Mouse (Mus musculus) heart, embryonic 16.5 days (tissue): ENCODE results near the gene Mybl2. TPM values are rescaled to one million over a fixed set of nuclear protein-coding genes. Genes with fewer than 3 reads are reported as not detected.
A peak's percentile ranks its signal among the peaks of the same experiment; 100 is the strongest.

Experiments
- ATAC-seq: fragments of 200-750 bp; cut with Nextera tagmentation; replicated peaks from 2 replicates; pipeline ENCODE4 v1.8.0; 2017; ENCODE audit warnings: moderate number of reproducible peaks; ENCODE audit not compliant: insufficient read depth, low FRiP score; ENCODE audit errors: extremely low read depth
- H3K27ac ChIP-seq: fragments of 300-500 bp; sonication (generic); 2 replicates; pipeline ENCODE4 v1.5.1; 2014; ENCODE audit warnings: mild to moderate bottlenecking, low read length, control low read depth, moderate library complexity
- H3K27me3 ChIP-seq: fragments of 300-500 bp; sonication (generic); 2 replicates; pipeline ENCODE4 v1.6.1; 2014; ENCODE audit warnings: low read length, mixed read lengths; ENCODE audit not compliant: control insufficient read depth, insufficient read depth
- H3K36me3 ChIP-seq: fragments of 300-500 bp; sonication (generic); 2 replicates; pipeline ENCODE4 v1.6.1; 2014; ENCODE audit not compliant: control insufficient read depth, insufficient read depth
- H3K4me1 ChIP-seq: fragments of 300-500 bp; sonication (generic); 2 replicates; pipeline ENCODE4 v1.6.1; 2014; ENCODE audit warnings: low read length, mixed read lengths; ENCODE audit not compliant: control insufficient read depth, insufficient read depth
- H3K4me2 ChIP-seq: fragments of 300-500 bp; sonication (generic); 2 replicates; pipeline ENCODE4 v1.6.1; 2014; ENCODE audit warnings: low read depth, mild to moderate bottlenecking, control low read depth, low read length
- H3K4me3 ChIP-seq: fragments of 300-500 bp; sonication (generic); 2 replicates; pipeline ENCODE4 v1.5.1; 2014; ENCODE audit warnings: mild to moderate bottlenecking, control low read depth, low read length
- H3K9ac ChIP-seq: fragments of 300-500 bp; sonication (generic); 2 replicates; pipeline ENCODE4 v1.6.1; 2014; ENCODE audit warnings: low read length, control low read depth
- H3K9me3 ChIP-seq: fragments of 300-500 bp; sonication (generic); replicated peaks from 2 replicates; pipeline ENCODE4 v1.6.1; 2016; ENCODE audit warnings: low read length; ENCODE audit not compliant: control insufficient read depth
- WGBS: fragments of 180-500 bp; shearing (Covaris S2); extraction: QIAGEN DNeasy Blood & Tissue Kit; methylation state at CpG from one replicate; pipeline ENCODE4 v1.1.7; 2014; 5-methylcytosine and 5-hydroxymethylcytosine counted together
- polyA plus RNA-seq: library from polyadenylated mRNA; unstranded; fragments of >200 nt; fragmentation: Nextera tagmentation; extraction: Ambion mirVana; gene quantifications from 2 replicates; pipeline ENCODE4 v1.2.1, GENCODE M21; 2015

Gene Mybl2
- polyA plus RNA-seq, 1 experiment from 2014 or later = 16.3 TPM

DNA sequence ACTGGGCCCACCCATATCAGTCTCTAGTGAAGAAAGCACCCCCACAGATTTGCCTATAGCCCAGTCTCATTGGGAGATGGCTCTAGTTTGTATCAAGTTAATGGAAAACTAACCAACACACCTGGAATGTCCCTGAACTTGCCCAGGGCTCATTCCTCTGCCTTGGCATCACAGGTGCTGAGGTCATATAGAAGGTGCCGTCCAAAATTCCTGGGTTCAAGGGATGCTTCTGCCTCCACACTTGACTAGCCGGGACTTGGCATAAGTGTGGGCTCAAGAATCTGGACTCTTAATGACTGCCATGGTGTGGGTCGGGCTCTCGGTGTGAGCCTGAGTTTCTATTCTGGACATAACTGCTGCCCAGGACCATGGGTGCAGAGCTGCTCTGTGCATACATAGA is 24.6 kb downstream of the Mybl2 start:
- Histone ChIP-seq H3K36me3 (peaks cover 6% of the 10 kb centered on the region; the same call in 1 of the 2 replicates), H3K4me1 (no peaks in the 10 kb centered on the region), H3K27ac (no peak overlapping the region), H3K4me2 (no peak overlapping the region), H3K4me3 (no peak overlapping the region), H3K27me3 (no peaks in the 10 kb centered on the region), H3K9ac (no peak overlapping the region), H3K9me3 (no peaks in the 10 kb centered on the region)
- ATAC-seq = no peak
- WGBS = 87% methylated on average over 4 of the region's 4 CpGs

DNA sequence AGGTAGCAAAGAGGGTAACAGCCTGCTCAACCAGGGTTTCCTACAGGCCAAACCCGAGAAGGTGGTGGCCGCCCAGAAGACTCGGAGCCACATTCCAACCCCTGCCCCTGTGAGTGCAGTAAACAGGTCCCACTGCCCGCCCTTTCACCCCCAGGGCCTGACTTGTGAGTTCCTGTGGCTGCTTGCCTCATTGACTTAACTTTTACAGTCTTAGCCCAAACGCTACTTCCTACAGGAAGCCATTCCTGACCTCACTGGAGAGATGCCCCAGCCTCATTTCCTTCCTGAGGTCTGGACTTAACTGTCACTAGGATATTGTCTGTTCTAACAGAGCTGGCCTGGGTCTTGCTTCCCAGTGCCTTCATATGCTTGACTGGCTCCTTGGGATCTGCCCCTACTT is 28.1 kb downstream of the Mybl2 start:
- WGBS = 68% methylated on average over 4 of the region's 5 CpGs

DNA sequence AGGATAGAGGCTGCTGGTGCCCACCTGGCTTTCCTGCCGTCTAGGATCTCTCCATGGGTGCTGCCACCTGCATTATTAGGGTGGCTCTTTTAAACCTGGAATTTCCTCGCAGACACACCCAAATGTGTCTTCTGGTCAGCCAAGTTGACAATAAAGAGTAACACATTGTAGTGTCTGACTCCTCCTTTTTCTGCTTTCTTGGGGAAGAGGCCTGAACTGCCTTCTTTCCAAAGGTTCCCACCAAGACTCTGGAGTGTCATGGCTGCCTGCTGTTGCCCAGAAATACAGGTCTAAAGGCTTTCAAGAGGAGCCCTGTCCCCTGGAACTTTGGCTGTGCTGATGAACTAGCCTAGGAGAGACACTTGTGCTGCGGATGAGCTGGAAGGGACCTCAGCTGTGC is 30.0 kb downstream of the Mybl2 start:
- no peak overlapping the region for H3K9ac ChIP-seq
- no peaks in the 10 kb centered on the region for H3K4me1 ChIP-seq
- no peak overlapping the region for H3K27ac ChIP-seq
- 88% methylated on average over 3 of the region's 3 CpGs for WGBS
- H3K36me3 ChIP-seq = 0 out of 2 replicates have a peak, but pooled peaks cover 3% of the 10 kb centered on the region
- no peak overlapping the region for H3K4me2 ChIP-seq
- H3K9me3 ChIP-seq = no peaks in the 10 kb centered on the region
- ATAC-seq = no peak
- no peak overlapping the region for H3K4me3 ChIP-seq
- H3K27me3 ChIP-seq = no peaks in the 10 kb centered on the region

More for the DNA sequence above, 28.1 kb downstream of the Mybl2 start:
- H3K9ac ChIP-seq = no peak overlapping the region
- H3K27me3 ChIP-seq = no peaks in the 10 kb centered on the region
- 0 out of 2 replicates have a peak, but pooled peaks cover 3% of the 10 kb centered on the region for H3K36me3 ChIP-seq
- H3K4me2 ChIP-seq = no peak overlapping the region
- H3K9me3 ChIP-seq = no peaks in the 10 kb centered on the region
- no peaks in the 10 kb centered on the region for H3K4me1 ChIP-seq
- no peak overlapping the region for H3K27ac ChIP-seq
- H3K4me3 ChIP-seq = no peak overlapping the region
- ATAC-seq = peak; percentile 59; the same call in 1 of the 2 replicates

DNA sequence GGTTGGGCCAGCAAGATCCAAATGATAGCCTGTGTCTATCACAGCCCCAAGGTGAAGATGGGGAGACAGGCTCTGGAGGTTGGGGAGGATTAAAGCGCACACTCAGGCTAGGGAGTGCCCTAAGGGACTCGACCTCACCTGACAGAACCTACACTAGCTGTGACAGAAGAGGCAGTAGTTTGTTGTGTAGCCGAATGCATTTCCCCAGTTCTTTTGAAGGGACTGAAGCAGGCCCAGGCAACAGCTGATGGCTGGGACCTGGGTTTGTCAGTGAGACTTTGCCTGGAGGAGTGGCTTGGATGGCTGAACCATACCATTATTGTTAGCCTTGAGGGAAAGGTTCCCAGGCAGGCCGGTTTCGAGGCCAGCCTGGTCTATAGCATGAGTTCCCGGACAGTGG is 30.6 kb downstream of the Mybl2 start:
- Histone ChIP-seq H3K27me3 (no peaks in the 10 kb centered on the region), H3K9ac (no peak overlapping the region), H3K36me3 (0 out of 2 replicates have a peak, but pooled peaks cover 3% of the 10 kb centered on the region), H3K27ac (no peak overlapping the region), H3K4me3 (no peak overlapping the region), H3K4me2 (no peak overlapping the region), H3K9me3 (no peaks in the 10 kb centered on the region), H3K4me1 (no peaks in the 10 kb centered on the region)
- 82% methylated on average over 6 of the region's 6 CpGs for WGBS
- ATAC-seq = no peak

DNA sequence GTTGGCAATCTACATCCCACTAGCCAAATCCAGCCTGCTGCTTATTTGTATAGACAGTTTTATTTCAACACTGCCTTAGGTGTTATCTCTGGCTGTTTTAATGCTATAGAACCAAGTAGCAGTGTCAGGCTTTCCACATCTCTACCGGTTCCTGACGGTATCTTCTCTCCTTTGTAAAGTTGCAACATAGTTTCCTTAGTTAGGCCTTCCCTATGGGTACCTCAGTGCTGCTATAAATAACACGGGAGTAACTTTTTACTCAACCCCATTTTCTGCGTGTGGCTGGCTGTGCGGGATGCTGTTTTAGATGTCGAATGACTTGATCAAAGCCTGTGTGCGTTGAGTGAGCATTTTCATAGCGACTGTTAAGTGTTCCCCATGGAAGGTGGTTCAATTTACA is 32.1 kb downstream of the Mybl2 start:
- Histone ChIP-seq H3K9me3 (no peaks in the 10 kb centered on the region), H3K4me1 (no peaks in the 10 kb centered on the region), H3K9ac (no peak overlapping the region), H3K4me2 (no peak overlapping the region), H3K36me3 (0 out of 2 replicates have a peak, but pooled peaks cover 3% of the 10 kb centered on the region), H3K27ac (no peak overlapping the region), H3K4me3 (no peak overlapping the region), H3K27me3 (no peaks in the 10 kb centered on the region)
- no peak for ATAC-seq
- WGBS = 52% methylated on average over 8 of the region's 8 CpGs

DNA sequence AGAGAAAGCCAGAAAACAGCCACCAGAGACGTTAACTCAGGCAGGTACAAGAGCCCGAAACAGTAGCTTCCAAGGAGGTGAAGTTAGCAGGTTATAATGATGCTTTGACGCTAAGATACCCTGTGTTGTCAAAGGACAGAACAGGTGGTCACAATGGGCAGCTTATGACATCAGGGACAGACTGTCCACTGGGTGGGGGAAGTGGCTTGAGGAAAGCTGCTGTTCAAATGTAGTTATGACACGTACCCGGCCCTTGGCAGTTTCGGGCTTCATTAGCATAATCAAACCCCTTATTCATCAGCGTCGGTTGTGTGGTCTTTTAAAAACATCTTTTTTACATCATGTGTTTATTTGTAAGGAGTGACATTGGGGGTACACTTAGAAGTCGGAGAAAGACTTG is 33.2 kb downstream of the Mybl2 start, which contains the start of gene Gtsf1l:
Gene Gtsf1l (minus strand): TSS at position 128 of the 400 bp plus-strand sequence.
- Histone ChIP-seq H3K27me3 (no peaks in the 10 kb centered on the region), H3K27ac (no peak within 1 kb of the TSS), H3K36me3 (0 out of 2 replicates have a peak, but pooled peaks cover 2% of the 10 kb centered on the region), H3K4me1 (no peaks in the 10 kb centered on the region), H3K9me3 (no peaks in the 10 kb centered on the region), H3K4me2 (no peak within 1 kb of the TSS), H3K4me3 (no peak within 1 kb of the TSS), H3K9ac (no peak within 1 kb of the TSS)
- 75% methylated on average over 9 of the region's 9 CpGs for WGBS
- no peak for ATAC-seq

DNA sequence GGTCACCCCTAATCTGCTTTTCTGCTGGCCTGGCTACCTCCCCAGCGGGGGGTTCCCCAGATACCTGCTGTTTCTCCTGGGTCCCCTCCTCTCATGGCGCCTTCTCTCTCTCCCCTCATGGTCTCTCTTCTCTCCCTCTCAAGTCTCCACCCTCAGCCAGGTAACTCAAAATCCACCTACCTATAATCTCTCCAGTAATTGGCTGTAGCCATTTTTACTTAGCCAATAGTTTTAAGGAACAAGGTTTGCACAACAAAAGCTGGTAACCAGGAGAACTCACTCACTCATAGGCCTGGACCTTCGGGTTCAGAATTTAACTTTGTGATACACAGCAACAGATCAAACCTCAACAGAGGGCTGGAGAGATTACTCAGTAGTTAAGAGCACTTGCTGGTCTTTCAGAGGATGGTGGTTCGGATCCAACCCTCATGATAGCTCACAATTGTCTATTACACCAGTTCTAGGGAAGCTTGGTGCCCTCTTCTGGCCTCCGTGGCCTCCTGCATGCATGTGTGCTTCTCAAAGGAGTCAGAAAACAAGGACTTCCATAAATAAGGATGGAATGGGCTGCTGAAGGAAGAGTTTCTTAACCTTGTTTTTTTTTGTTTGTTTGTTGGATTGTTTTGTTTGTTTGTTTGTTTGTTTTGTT is 35.1 kb downstream of the Mybl2 start:
- Histone ChIP-seq H3K9ac (no peak overlapping the region), H3K27ac (no peak overlapping the region), H3K4me2 (no peak overlapping the region), H3K9me3 (no peaks in the 10 kb centered on the region), H3K27me3 (no peaks in the 10 kb centered on the region), H3K4me3 (no peak overlapping the region), H3K36me3 (no peaks in the 10 kb centered on the region), H3K4me1 (no peaks in the 10 kb centered on the region)
- WGBS = 74% methylated on average over 5 of the region's 5 CpGs
- no peak for ATAC-seq

DNA sequence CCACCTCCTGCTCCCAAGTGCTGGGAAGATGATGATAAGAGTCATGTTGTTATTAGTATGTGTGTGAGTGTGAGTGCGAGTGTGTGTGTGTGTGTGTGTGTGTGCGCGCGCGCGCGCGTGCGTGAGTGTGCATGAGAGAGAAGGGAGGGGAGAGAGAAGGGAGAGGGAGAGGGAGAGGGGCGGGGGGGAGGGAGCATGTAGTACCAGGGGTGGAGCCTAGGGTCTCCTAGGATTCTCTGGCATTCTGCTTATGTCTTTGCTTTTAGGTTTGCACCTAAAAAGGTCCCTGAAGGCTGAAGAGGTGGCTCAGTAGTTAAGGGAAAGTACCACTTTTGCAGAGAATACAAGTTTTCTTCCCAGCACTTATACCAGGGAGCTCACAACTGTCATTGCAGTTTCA is 40.4 kb downstream of the Mybl2 start:
- no peak for ATAC-seq
- H3K36me3 ChIP-seq = no peaks in the 10 kb centered on the region
- H3K9me3 ChIP-seq = no peaks in the 10 kb centered on the region
- WGBS = 86% methylated on average over 10 of the region's 10 CpGs
- H3K4me3 ChIP-seq = no peak overlapping the region
- no peak overlapping the region for H3K9ac ChIP-seq
- no peak overlapping the region for H3K4me2 ChIP-seq
- H3K4me1 ChIP-seq = no peaks in the 10 kb centered on the region
- H3K27ac ChIP-seq = no peak overlapping the region
- H3K27me3 ChIP-seq = no peaks in the 10 kb centered on the region

DNA sequence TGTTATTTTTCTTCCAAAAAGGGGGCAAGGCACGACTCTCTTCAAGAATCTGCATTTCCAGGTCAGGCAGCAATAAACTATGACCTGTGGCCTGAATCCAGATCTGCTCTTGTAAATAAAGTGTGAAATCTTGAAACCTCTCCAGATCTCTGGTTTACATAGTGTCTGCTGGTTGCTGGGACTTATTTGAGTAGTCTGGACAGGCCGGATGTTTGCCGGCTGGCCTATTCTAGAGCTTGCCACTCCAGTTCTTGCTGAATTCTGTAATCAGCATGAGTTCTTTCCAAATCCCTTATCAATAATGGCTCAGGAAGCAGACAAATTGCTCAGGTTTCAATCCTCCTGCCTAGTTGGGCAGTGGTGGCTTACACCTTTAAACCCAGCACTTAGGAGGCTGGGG is 41.3 kb downstream of the Mybl2 start:
- no peak overlapping the region for H3K27ac ChIP-seq
- no peak for ATAC-seq
- WGBS = 41% methylated on average over 3 of the region's 3 CpGs
- H3K4me3 ChIP-seq = no peak overlapping the region
- no peaks in the 10 kb centered on the region for H3K4me1 ChIP-seq
- no peak overlapping the region for H3K4me2 ChIP-seq
- no peaks in the 10 kb centered on the region for H3K27me3 ChIP-seq
- no peaks in the 10 kb centered on the region for H3K36me3 ChIP-seq
- no peaks in the 10 kb centered on the region for H3K9me3 ChIP-seq
- H3K9ac ChIP-seq = no peak overlapping the region
